Mouse (Mus musculus) forelimb bud, embryonic 11.5 days (tissue): ENCODE results near the gene Lamtor2.
A peak's percentile ranks its signal among the peaks of the same experiment; 100 is the strongest.

Experiments used
- DNase-seq: peaks from one replicate; pipeline ENCODE4 v3.0.0-alpha.2; 2012; ENCODE audit warnings: low read depth, low spot score

The Lamtor2 gene

GRCm38 (mm10) chr3:88568615-88569014 is 15.7 kb upstream of the Lamtor2 start:
- DNase-seq, result no peak

GRCm38 (mm10) chr3:88567892-88568291 is 15.0 kb upstream of the Lamtor2 start:
- DNase-seq, result no peak

GRCm38 (mm10) chr3:88566536-88567061 is 13.7 kb upstream of the Lamtor2 start:
- no peak for DNase-seq

DNA sequence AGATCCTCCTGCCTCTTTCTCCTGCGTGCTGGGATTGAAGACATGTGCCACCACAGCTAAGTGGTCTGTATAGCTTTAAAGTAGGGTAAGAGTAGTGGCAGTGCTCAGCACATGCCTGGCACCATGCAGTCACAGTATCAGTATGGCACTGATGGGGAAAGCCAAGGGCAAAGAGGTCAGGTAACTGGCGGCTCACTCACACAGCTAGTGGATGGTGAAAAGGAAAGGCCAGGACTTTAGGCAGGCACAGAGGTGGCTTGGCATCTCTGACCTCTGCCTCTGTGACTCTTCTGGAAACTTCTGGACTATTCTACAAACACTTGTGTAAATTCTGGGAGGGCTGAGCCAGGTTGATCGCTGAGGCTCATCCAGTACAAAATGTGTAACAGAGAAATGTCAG is 13.2 kb upstream of the Lamtor2 start:
- DNase-seq, result no peak

- DNase-seq, result no peak
Observed at GRCm38 (mm10) chr3:88563966-88564365, 11.1 kb upstream of the Lamtor2 start.

DNA sequence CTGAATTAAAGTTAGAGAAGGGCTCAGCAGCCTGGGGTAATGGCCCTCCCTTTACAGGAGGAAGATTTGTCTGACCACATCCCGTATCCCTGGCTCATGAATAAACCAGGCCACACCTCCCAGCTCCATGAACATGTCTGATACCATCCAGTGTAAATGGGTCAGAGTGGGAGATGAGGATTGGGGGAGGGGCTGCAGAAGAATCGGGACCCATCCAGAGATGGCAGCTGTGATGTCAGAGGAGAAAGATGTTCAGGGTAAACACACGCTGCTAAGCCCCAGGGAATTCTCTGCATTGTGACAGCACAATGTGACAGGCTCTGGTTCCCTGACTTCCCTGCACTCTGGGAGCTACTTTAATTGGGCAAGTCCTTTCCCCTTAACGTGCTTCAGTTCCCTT is 10.6 kb upstream of the Lamtor2 start:
- no peak for DNase-seq

GRCm38 (mm10) chr3:88561989-88562388 is 9.1 kb upstream of the Lamtor2 start:
- DNase-seq, result no peak

DNA sequence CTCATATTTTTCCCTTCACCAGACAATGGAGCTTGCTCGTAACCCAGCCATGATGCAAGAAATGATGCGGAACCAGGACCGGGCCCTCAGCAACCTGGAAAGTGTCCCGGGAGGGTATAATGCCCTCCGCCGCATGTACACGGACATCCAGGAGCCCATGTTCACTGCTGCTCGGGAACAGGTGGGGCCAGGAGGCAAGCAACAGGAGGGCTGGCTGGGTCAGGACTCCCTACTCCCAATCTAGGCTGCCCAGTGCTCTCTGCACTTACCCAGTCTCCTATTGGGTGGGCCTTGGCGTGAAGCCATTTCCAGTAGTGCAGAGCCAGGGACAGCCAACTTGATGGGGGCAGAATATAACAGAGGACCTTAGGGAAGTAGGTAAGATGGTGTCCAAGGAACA is 6.7 kb upstream of the Lamtor2 start:
- DNase-seq, result no peak

DNA sequence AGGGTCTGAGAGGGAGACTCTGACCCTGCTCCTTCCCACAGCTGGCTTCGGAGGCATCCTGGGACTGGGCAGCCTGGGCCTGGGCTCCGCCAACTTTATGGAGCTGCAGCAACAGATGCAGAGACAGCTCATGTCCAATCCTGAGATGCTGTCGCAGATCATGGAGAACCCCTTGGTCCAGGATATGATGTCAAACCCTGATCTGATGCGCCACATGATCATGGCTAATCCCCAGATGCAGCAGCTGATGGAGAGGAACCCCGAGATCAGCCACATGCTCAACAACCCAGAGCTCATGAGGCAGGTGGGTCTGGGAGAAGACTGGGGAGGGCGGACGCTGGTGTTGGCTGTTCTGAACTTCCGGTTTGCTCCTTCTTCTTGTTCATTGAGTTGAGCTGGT is 3.7 kb upstream of the Lamtor2 start:
- no peak for DNase-seq

- no peak for DNase-seq
Observed at GRCm38 (mm10) chr3:88555731-88556130, 2.9 kb upstream of the Lamtor2 start.

GRCm38 (mm10) chr3:88555069-88555605 is 2.3 kb upstream of the Lamtor2 start:
- DNase-seq, result no peak

DNA sequence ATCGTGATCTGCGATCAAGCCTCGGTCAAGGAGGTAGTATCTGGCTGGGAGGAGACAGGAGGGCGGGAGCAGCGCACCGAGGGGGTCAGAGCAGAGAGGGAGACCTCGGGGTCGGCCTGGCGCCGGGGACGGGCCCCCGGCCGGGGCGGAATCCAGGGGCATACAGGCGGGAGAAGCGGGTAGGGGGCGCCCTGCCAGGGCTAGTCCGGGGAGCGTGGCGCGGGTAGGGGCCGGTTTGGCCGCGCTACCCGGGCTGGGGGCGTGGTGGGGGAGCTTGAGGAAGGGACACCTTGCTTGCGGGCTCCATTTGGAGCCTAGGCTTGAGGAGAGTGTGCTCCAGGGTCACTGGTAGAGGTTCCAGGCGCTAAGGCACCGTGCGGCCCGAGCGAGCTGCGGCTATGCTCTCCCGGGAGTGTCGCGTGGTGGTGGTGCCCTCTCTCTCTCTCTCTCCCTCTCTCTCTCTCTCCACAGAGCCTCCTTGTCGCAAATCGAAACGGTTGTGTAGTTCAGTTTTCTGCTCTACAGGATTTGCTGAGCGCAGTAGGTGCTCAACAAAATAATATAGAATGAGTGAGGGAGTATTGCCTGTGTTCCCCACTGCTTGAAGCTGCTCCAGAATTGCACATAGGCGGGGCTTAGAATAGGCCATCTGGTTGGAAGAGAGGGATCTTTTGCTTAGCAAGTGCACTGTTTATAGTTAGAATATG is 1.2 kb upstream of the Lamtor2 start:
- DNase-seq, result no peak

GRCm38 (mm10) chr3:88553525-88553879 is 628 bp upstream of the Lamtor2 start, which contains the start of gene Ubqln4:
Gene Ubqln4, plus strand, starts transcription at chr3:88553758.
- peak; percentile 91 for DNase-seq

GRCm38 (mm10) chr3:88552082-88552645 is 710 bp downstream of the Lamtor2 start:
- DNase-seq, result no peak

DNA sequence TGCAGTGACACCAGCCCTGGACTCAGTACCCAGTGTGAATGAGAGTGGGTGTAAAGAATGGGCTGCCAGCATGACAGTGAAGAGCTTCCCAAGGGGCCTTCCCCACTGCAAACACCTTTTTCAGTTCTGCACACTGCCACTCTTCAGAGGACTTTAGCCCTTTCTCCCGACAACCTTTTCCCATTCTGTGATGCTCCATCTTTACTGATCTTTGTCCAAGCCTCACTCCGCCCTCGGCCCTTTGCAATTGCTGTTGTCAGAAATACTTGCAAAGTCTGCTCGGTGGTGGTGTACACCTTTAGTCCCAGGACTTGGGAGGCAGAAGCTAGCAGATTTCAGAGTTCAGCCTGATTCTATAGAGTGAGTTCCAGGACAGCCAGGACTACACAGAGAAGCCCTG is 1.3 kb downstream of the Lamtor2 start:
- DNase-seq, result no peak

GRCm38 (mm10) chr3:88548180-88548917 is 4.5 kb downstream of the Lamtor2 start, which contains the start of gene Rab25:
Gene Rab25, minus strand, starts transcription at chr3:88548300.
- DNase-seq, result no peak

GRCm38 (mm10) chr3:88546674-88547418 is 6.0 kb downstream of the Lamtor2 start:
- DNase-seq, result no peak

DNA sequence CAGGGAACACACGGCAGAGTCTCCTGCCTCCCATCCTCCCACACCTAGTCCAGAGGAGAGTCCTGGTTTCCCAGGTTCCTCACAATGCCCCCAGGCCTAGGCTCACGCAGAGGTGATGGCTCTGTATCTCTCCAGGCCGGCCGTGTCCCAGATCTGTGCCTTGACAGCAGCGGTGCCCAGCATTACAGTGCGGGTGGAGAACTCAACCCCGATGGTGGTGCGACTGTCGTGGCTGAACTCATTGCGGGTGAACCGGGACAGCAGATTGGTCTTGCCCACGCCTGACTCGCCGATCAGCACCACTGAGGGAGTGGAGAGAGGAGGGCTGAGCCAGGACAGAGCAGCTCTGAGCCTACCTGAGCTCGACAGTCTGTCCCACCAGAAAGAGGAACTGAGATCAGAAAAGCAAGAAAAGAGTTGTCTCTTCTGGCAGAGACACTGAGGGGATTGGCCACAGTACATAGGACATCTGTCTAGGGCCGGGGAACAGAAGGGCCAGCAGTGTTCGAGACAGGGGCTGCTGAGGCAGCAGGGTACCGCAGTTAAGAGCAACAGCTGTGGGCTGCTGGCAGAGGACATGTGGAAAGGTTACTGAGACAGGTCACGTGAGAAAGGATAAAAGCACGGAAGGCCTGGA is 7.8 kb downstream of the Lamtor2 start:
- DNase-seq, result no peak

DNA sequence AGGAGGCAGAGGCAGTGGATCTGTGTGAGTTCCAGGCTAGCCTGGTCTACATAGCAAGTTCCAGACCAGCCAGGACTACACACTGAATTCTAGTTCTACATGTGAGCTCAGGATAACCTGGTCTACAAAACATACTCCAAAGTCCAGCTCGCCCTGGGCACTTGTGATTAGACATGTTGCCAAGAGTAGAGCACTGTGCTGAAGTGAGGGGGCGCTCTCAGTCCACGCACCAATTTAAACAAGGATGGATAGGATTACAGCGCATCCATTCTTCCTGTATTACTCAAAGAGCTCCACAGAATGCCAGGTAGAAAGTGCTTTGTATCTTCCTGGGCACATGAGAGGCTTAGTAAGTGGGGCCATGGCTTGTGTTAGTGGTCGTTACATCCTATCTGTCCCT is 8.4 kb downstream of the Lamtor2 start:
- no peak for DNase-seq

DNA sequence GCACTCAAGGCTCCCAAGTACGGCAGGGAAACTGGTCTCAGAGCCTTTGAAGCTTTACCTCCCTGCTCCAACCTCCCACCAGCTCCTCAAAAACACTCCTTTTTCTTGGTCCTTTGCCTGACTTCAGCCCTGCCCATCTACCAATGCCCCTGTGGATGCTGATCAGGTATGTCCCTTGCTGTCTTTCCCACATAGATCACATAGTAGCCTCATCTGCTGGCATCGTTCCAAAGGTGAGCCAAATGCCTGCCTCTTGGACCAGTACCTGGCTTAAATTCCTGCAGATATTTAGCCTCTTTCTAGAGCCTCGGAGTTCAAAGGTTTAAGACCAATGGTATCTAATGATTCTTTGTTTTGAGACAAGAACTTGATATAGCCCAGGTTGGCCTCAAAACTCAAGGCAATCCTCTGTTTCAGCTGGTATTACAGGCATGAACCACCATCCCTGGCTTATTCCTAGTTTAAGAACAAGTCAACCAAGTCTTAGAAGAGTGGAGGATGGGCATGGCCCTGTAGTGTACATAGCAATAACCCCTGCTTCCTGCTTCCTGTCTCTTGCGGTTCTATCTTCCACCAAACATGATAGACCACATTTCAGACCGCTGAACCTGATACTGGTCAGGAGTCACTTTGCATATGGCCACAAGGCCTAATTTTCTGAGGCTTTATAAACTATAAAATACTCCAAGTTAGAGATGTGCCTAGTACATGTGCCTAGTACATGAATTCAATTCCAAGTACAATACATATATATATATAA is 9.0 kb downstream of the Lamtor2 start:
- DNase-seq, result no peak
